Mouse (Mus musculus): ENCODE measurements around the gene Poldip2.

Gene Poldip2

GRCm38 (mm10) chr11:78512025-78512957 lies at the start of gene Poldip2, which contains the start of gene Tmem199:
Poldip2 (plus strand) TSS chr11:78512193.
Tmem199 (minus strand) TSS chr11:78512172.
- in situ Hi-C loops (cut with MboI, MseI): no loop called here

GRCm38 (mm10) chr11:78462669-78463068 lies 49.3 kb upstream of the Poldip2 start:
- in situ Hi-C loops (cut with MboI, MseI): no loop called here

- in situ Hi-C loops (cut with MboI, MseI): no loop called here
These were observed 48.5 kb upstream of the Poldip2 start for GRCm38 (mm10) chr11:78463286-78464036.

DNA sequence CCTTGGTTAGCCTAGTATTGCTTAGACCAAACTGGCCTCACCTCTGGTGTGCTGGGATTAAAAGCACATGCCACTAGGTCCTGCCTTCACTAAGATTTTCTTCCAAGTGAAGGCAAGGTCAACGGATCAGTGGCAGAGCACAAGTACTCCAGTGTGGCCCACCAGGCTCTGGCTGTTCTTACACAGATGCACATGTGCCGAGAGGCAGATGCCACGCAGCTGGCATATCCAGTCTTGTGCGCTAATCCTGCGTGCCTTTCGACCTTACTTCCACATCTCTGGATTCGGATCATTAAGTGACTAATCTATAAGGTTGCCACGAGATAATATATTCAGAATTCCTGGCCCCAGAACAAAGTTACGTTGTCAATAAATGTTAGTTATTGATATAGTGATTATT lies 46.9 kb upstream of the Poldip2 start:
- in situ Hi-C loops (cut with MboI, MseI): no loop called here

DNA sequence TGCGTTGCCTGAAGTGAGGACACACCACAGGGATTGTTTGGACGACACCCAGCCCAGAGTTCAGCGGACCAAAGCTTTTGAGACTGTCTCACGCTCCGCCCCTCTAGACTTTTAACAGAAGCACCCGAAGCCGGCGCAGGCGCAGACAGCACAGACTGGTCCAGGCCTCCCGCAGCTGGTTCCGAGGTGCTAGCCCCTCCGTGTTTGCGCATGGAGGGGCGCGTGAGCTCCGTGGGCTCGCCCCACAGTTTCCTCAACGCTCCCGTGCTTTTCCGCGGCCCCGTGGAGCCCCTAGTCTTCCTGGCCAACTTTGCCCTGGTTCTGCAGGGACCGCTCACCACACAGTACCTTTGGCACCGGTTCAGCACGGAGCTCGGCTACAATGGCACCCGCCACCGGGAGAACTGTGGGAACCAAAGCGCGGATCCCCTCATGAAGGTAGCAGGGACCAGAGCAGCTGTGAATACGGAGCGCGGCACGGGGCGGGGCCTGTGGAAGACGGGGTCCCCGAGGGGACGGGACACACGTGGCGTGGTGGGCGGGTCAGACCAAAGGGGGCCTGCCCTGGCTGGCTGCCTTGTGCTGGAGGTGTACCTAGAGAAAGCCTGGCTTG lies 46.3 kb upstream of the Poldip2 start, which contains the start of gene Slc46a1:
Gene Slc46a1, plus strand, starts transcription at position 130 of the 613 bp plus-strand sequence.
- in situ Hi-C loops (cut with MboI, MseI): no loop called here

DNA sequence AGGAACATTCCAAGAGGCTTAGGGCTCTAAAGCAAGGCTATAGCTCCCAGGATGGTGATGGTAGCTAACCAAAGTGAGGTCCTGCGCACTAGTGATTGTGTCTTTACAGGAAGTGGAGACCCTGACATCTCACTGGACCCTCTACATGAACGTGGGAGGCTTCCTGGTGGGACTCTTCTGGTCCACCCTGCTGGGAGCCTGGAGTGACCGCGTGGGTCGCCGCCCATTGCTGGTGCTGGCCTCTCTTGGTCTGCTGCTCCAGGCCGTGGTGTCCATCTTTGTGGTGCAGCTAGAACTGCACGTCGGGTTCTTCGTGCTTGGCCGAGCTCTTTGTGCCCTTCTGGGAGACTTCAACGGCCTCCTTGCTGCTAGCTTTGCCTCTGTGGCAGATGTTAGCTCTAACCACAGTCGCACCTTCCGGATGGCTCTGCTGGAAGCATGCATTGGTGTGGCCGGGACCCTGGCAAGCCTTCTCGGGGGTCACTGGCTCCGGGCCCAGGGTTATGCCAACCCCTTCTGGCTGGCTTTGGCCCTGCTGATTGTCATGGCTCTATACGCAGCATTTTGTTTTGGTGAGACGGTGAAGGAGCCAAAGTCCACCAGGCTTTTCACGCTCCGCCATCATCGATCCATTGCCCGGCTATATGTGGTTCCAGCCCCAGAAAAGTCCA lies 45.6 kb upstream of the Poldip2 start:
- in situ Hi-C loops (cut with MboI, MseI): no loop called here

- in situ Hi-C loops (cut with MboI, MseI): no loop called here
These were observed 44.5 kb upstream of the Poldip2 start for GRCm38 (mm10) chr11:78467515-78467914.

GRCm38 (mm10) chr11:78467932-78468331 lies 44.1 kb upstream of the Poldip2 start:
- in situ Hi-C loops (cut with MboI, MseI): no loop called here

GRCm38 (mm10) chr11:78471326-78472103 lies 40.5 kb upstream of the Poldip2 start:
- in situ Hi-C loops (cut with MboI, MseI): no loop called here

DNA sequence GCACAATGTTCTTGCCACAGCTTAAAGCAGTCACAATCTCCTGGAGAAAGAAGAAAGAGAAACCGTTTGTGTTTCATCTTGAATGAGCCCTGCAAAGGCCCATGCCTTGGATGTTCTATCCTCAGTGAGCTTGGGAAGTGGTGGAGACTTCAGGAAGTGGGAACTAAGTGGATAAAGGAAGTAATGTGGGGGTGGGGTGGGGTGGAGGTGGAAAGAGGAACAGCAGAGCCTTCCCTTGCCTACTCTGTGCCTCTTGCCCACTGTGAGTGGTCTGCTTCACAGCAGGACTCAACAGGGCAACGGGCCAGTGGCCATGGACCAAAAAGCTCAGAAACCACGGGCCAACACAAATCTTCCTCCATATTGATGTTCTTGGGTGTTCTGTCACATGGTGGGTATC lies 36.7 kb upstream of the Poldip2 start:
- in situ Hi-C loops (cut with MboI, MseI): no loop called here

DNA sequence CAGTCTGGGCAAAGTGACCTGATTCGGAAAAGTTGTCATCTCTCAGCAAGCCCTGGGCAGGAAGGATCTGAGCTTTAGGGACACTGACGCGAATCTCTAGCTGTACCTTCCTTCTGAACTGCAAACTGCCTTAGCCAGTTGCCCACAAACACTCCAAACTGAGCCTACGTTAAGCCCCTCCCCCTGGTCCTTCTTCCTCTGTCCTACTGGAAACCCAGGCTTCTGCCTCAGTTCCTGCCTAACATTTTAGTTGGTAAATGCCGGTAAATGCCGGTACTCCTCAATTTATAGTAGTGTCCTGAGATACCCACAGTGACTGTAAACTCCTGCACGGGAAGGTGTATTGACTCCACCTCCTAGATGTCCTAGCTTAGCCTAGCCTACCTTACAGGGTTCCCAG lies 28.4 kb upstream of the Poldip2 start:
- in situ Hi-C loops (cut with MboI, MseI): no loop called here

GRCm38 (mm10) chr11:78488168-78488567 lies 23.8 kb upstream of the Poldip2 start:
- in situ Hi-C loops (cut with MboI, MseI): no loop called here

DNA sequence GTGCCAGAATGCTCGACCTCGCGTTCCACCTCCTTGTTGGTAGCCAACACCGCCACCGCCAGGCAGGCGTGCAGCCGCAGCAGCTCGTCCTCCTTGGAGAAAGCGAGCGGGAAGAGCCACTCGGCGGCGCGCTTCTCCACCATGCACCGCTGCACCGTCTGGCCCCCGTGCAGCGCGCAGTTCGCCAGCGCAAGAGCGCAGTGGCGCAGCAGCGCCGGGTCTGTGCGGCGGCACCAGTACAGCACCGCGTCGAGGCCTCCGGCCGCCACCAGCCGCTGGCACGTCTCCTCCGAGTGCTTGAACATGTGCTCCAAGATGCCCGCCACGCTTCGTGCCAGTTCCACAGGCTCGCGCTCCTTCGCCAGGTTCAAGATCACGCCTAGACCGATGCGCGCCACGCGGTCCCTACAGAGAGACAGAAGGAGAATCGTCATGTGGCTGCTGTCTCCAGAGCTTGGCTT lies 21.2 kb upstream of the Poldip2 start:
- in situ Hi-C loops (cut with MboI, MseI): no loop called here

- in situ Hi-C loops (cut with MboI, MseI): no loop called here
These were observed 16.1 kb upstream of the Poldip2 start for GRCm38 (mm10) chr11:78495904-78496303.

- in situ Hi-C loops (cut with MboI, MseI): no loop called here
These were observed 14.9 kb upstream of the Poldip2 start for GRCm38 (mm10) chr11:78497071-78497541.

DNA sequence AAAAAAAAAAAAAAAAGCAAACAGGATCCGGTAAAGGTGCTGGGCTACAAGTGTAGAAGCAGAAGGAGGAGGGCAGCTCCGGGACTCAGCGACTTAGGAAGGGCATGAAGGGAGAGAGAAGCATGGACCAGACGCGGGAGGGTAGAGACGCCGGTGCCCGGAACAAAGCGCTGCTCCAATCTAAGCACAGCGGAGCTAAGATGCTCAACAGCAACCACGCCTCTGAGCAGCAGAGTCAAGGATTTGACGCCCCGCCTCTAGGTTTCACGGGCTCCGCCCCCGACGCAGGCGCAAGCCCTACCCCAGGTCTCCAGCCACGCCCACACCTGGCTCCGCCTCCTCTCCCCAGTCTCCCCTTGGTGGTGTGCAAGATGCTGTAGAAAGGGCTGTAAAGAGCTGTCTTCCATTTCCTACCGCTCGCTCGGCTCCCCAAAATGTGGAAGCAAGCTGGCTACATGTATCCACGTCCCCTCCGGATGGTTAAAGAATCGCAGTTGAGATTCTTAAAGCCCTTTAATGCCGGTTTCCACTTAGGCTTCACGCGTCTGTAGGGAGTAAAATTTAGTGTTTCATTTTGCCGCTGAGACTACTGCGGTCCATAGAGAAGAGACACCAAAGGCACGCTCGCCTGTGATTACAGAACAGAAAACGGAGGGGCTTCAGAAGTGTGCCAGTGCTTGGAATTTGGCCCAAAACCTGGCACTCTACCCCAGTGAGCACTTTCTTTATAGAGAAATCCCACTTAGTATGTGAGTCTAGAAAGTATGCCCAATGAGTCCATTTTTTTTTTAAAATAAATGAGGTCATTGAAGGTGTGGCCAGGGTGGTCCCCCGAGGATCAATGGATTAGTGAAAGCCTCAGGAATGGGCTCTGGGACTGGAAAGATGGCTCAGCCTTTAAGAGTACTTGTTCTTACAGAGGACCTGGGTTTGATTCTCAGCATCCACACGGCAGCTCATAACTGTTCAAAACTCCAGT lies 14.2 kb upstream of the Poldip2 start, which contains the start of gene Sarm1:
Gene Sarm1, minus strand, starts transcription at position 211 of the 979 bp plus-strand sequence.
- in situ Hi-C loops (cut with MboI, MseI): no loop called here

DNA sequence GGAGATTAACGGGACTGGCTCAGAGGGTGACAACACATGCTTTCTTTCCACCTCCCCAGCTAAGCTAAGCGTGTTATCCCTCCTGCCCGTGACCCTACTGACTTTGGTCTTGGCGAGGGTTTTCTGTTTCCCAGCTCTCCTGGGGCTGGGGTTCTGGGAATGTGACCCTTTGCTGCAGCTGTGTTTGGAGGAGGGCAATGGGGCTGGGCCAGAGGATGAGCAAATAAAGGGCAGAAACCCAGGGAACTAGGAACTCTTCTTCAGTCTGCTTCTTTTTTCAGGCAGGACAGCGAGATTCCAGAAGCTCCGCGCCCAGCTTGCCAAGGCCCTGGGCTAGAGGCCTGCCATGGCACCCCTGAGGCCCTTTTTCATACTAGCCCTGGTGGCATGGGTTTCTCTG lies 13.0 kb upstream of the Poldip2 start, which contains the start of gene Vtn:
Gene Vtn, plus strand, starts transcription at position 88 of the 400 bp plus-strand sequence.
- in situ Hi-C loops (cut with MboI, MseI): no loop called here

GRCm38 (mm10) chr11:78499543-78499942 lies 12.4 kb upstream of the Poldip2 start:
- in situ Hi-C loops (cut with MboI, MseI): no loop called here

GRCm38 (mm10) chr11:78500623-78501202 lies 11.3 kb upstream of the Poldip2 start:
- in situ Hi-C loops (cut with MboI, MseI): no loop called here
